Comparison of ENCODE assay signal across 9 mouse cellular contexts in genomic region chr6:28572991-28573759, GRCm38 (mm10).
DNase-seq lines count a peak whose midpoint lies in the region; ATAC-seq and TF ChIP-seq lines count a peak whose summit lies in the region.
"Had no signal": no experiment of that assay in that cellular context is flagged by ENCODE, and none has a peak within 500 bp of the region (broad histone marks: within the 10 kb centered on the region; RNA-seq: fewer than 3 reads in every experiment).

No protein-coding gene starts in this region.

- intact Hi-C loops in heart, postnatal 14 days (cut with DNase I), result no loop called here
- intact Hi-C loops in heart, adult 2 months (cut with DNase I), result no loop called here

- 65% methylated on average over 11 of the region's 11 CpGs for WGBS in heart, adult 2 months
- WGBS in kidney, adult 2 months, result 55% methylated on average over 11 of the region's 11 CpGs
- 23% methylated on average over 11 of the region's 11 CpGs for WGBS in midbrain, embryonic 16.5 days

- H3K27ac ChIP-seq in heart, adult 2 months, result no peak overlapping the region
- H3K27ac ChIP-seq in kidney, adult 2 months (ENCODE audit: insufficient read depth, low read depth, low read length), result no peak overlapping the region
- H3K27ac ChIP-seq in midbrain, embryonic 16.5 days (ENCODE audit: low read length), result peak overlapping the region; percentile 35; the same call in 1 of the 2 replicates
- H3K27ac ChIP-seq: heart, embryonic 15.5 days had no signal

- no peaks in the 10 kb centered on the region for H3K27me3 ChIP-seq in heart, adult 2 months (ENCODE audit: control insufficient read depth, insufficient read depth, low read length)
- H3K27me3 ChIP-seq in kidney, adult 2 months (replicated peaks; ENCODE audit: control insufficient read depth, insufficient read depth, low read length), result no peaks in the 10 kb centered on the region
- H3K27me3 ChIP-seq in midbrain, embryonic 16.5 days (ENCODE audit: control insufficient read depth, insufficient read depth, low read depth, low read length), result no peaks in the 10 kb centered on the region
- H3K27me3 ChIP-seq: heart, embryonic 15.5 days had no signal

- peak; percentile 5 to 13 for DNase-seq in heart, postnatal 14 days
- no peak for DNase-seq in heart, adult 2 months
- peak; percentile 57 for DNase-seq in Muller cell, postnatal 12 days (ENCODE audit: inconsistent ontology term)
- DNase-seq in kidney, adult 2 months, result peak; percentile 31
- no peak for DNase-seq in testis, postnatal 10 days (ENCODE audit: low spot score)

- H3K9me3 ChIP-seq in midbrain, embryonic 16.5 days (replicated peaks; ENCODE audit: control insufficient read depth, low read length, poor library complexity, severe bottlenecking), result no peaks in the 10 kb centered on the region
- H3K9me3 ChIP-seq: heart, embryonic 15.5 days had no signal

- TF ChIP-seq EP300 in heart, adult 2 months (IDR thresholded peaks at IDR 0.05; ENCODE audit: insufficient read depth, low read depth, low read length), result no peak

- H3K4me3 ChIP-seq in heart, adult 2 months, result no peak overlapping the region
- H3K4me3 ChIP-seq in kidney, adult 2 months (ENCODE audit: insufficient read depth, low read depth, low read length), result no peak overlapping the region
- H3K4me3 ChIP-seq in midbrain, embryonic 16.5 days (ENCODE audit: low read depth, low read length), result no peak overlapping the region
- H3K4me3 ChIP-seq: heart, embryonic 15.5 days had no signal

- H3K4me1 ChIP-seq in heart, adult 2 months (ENCODE audit: control insufficient read depth, insufficient read depth, low read length), result peaks cover 7% of the 10 kb centered on the region
- H3K4me1 ChIP-seq in kidney, adult 2 months (ENCODE audit: control insufficient read depth, insufficient read depth, low read length), result peaks cover 3% of the 10 kb centered on the region; the same call in 1 of the 2 replicates
- H3K4me1 ChIP-seq in midbrain, embryonic 16.5 days (ENCODE audit: control insufficient read depth, insufficient read depth, low read length), result peaks cover 21% of the 10 kb centered on the region

- H3K36me3 ChIP-seq in heart, adult 2 months (ENCODE audit: control insufficient read depth, insufficient read depth, low read length), result 0 out of 2 replicates have a peak, but pooled peaks cover 2% of the 10 kb centered on the region
- no peaks in the 10 kb centered on the region for H3K36me3 ChIP-seq in kidney, adult 2 months (ENCODE audit: control insufficient read depth, insufficient read depth, low read length)
- no peaks in the 10 kb centered on the region for H3K36me3 ChIP-seq in midbrain, embryonic 16.5 days (ENCODE audit: control insufficient read depth, insufficient read depth, low read length)
- H3K36me3 ChIP-seq: heart, embryonic 15.5 days had no signal

- 0 out of 2 replicates have a peak overlapping the region, but pooled peaks have one; percentile 9 for H3K4me2 ChIP-seq in midbrain, embryonic 16.5 days (ENCODE audit: low read length)
- H3K4me2 ChIP-seq: heart, embryonic 15.5 days had no signal

- no peak for TF ChIP-seq POLR2A in heart, adult 2 months (IDR thresholded peaks at IDR 0.05; ENCODE audit: insufficient read depth, low read depth, low read length)
- no peak for TF ChIP-seq POLR2A in kidney, adult 2 months (IDR thresholded peaks at IDR 0.05; ENCODE audit: low read depth, low read length)

- H3K79me2 ChIP-seq in heart, adult 2 months (replicated peaks; ENCODE audit: control insufficient read depth, insufficient read depth, low read length), result peaks cover 2% of the 10 kb centered on the region; the same call in 1 of the 2 replicates

- H3K9ac ChIP-seq in heart, adult 2 months (ENCODE audit: low read depth, low read length), result no peak overlapping the region
- no peak overlapping the region for H3K9ac ChIP-seq in midbrain, embryonic 16.5 days (ENCODE audit: low read depth, low read length)
- H3K9ac ChIP-seq: heart, embryonic 15.5 days had no signal

- 0 out of 2 replicates have a peak, but pooled peaks have one; percentile 13 for ATAC-seq in erythroid progenitor cell, adult 5-6 weeks (replicated peaks; ENCODE audit: low FRiP score, poor library complexity, severe bottlenecking)
- peak; percentile 86 for ATAC-seq in midbrain, embryonic 16.5 days
- ATAC-seq in CD4-positive, CD25-positive, alpha-beta regulatory T cell, adult 4 months, result no peak

- no peak for TF ChIP-seq CTCF in heart, adult 2 months (IDR thresholded peaks at IDR 0.05)
- TF ChIP-seq CTCF in kidney, adult 2 months (conservative IDR thresholded peaks at IDR 0.05; ENCODE audit: insufficient read depth, insufficient read length, low read depth, low read length), result no peak

Comparison
In these comparisons a context has a peak if more than half of its experiments do, and no peak if none do; other contexts are left out.
1. DNase-seq: peak in heart, postnatal 14 days (2 of 2), Muller cell, postnatal 12 days (single experiment) and kidney, adult 2 months (single experiment); none in heart, adult 2 months (0 of 2) and testis, postnatal 10 days (single experiment).